Mouse (Mus musculus) fat pad, adult 2 months (tissue): ENCODE results near the gene Gm11555.
"Not testable (repeated sequence)": the region's sequence is repeated elsewhere in the genome, so short reads cannot be mapped to it uniquely, and the experiment has no call there.

Experiments
- DNase-seq: peaks from one replicate; pipeline ENCODE4 v3.0.0-alpha.2; 2011; ENCODE audit warnings: low read depth, low spot score; ENCODE audit errors: extremely low read depth

The Gm11555 gene

DNA sequence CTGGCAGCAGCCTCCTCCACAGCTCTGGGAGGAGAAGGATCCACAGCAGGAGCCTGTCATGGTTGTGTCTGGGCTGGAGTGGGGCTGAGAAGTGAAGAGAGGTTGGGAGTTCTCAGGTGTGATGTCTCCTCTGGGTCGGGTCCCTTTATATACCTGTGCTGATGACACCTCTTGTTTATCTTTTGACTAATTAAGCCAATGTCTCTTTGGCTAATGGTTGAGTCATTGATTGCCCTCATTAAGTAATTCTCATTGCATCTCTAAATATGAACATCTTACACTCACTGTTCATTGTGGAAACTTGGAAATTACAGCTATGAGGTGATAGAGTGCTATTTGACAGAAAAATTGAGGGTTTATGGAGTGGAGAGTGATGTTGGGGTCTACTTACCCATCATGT is 46.8 kb downstream of the Gm11555 start, which contains the start of gene Gm11938:
Gene Gm11938 (minus strand): TSS at position 101 of the 400 bp plus-strand sequence.
- not testable (repeated sequence) for DNase-seq
